Mouse (Mus musculus): ENCODE results near the gene Cdh26. TPM values are rescaled to one million over a fixed set of nuclear protein-coding genes. Genes with fewer than 3 reads are reported as not detected.
A peak's percentile ranks its signal among the peaks of the same experiment; 100 is the strongest.

Cdh26 gene
- polyA plus RNA-seq, 1 experiment from 2014 or later: 0.55 TPM

- Histone ChIP-seq H3K9ac (ENCODE audit: low read length) (no peak overlapping the region), H3K9me3 (ENCODE audit: control insufficient read depth, low read length) (no peaks in the 10 kb centered on the region), H3K4me3 (ENCODE audit: low read depth, low read length) (no peak overlapping the region), H3K27me3 (ENCODE audit: control insufficient read depth, insufficient read depth, low read length) (no peaks in the 10 kb centered on the region), H3K27ac (replicated peaks; ENCODE audit: low read depth, low read length) (no peak overlapping the region), H3K4me1 (ENCODE audit: control insufficient read depth, insufficient read depth, low read length) (peaks cover 11% of the 10 kb centered on the region), H3K36me3 (ENCODE audit: control insufficient read depth, insufficient read depth, low read length) (no peaks in the 10 kb centered on the region), H3K4me2 (ENCODE audit: low read depth, severe bottlenecking) (no peak overlapping the region)
- no peak for ATAC-seq (ENCODE audit: insufficient number of reproducible peaks, low FRiP score, low TSS enrichment, low read depth)
- DNase-seq (ENCODE audit: low spot score): peak; percentile 47
- 48% methylated on average over 4 of the region's 4 CpGs for WGBS
Observed at GRCm38 (mm10) chr2:178426229-178426628, 4.1 kb upstream of the Cdh26 start.

GRCm38 (mm10) chr2:178427181-178427580 lies 3.1 kb upstream of the Cdh26 start:
- H3K4me2 ChIP-seq (ENCODE audit: low read depth, severe bottlenecking): no peak overlapping the region
- DNase-seq (ENCODE audit: low spot score): no peak
- H3K27ac ChIP-seq (replicated peaks; ENCODE audit: low read depth, low read length): no peak overlapping the region
- H3K4me1 ChIP-seq (ENCODE audit: control insufficient read depth, insufficient read depth, low read length): peaks cover 6% of the 10 kb centered on the region
- WGBS: 92% methylated on average over 5 of the region's 5 CpGs
- H3K27me3 ChIP-seq (ENCODE audit: control insufficient read depth, insufficient read depth, low read length): no peaks in the 10 kb centered on the region
- no peaks in the 10 kb centered on the region for H3K9me3 ChIP-seq (ENCODE audit: control insufficient read depth, low read length)
- ATAC-seq (ENCODE audit: insufficient number of reproducible peaks, low FRiP score, low TSS enrichment, low read depth): no peak
- H3K4me3 ChIP-seq (ENCODE audit: low read depth, low read length): no peak overlapping the region
- no peaks in the 10 kb centered on the region for H3K36me3 ChIP-seq (ENCODE audit: control insufficient read depth, insufficient read depth, low read length)
- no peak overlapping the region for H3K9ac ChIP-seq (ENCODE audit: low read length)

GRCm38 (mm10) chr2:178428183-178428582 lies 2.1 kb upstream of the Cdh26 start:
- no peak for ATAC-seq (ENCODE audit: insufficient number of reproducible peaks, low FRiP score, low TSS enrichment, low read depth)
- no peak for DNase-seq (ENCODE audit: low spot score)
- H3K4me2 ChIP-seq (ENCODE audit: low read depth, severe bottlenecking): no peak overlapping the region
- no peak overlapping the region for H3K9ac ChIP-seq (ENCODE audit: low read length)
- 71% methylated on average over 9 of the region's 9 CpGs for WGBS
- no peak overlapping the region for H3K27ac ChIP-seq (replicated peaks; ENCODE audit: low read depth, low read length)
- H3K36me3 ChIP-seq (ENCODE audit: control insufficient read depth, insufficient read depth, low read length): no peaks in the 10 kb centered on the region
- H3K27me3 ChIP-seq (ENCODE audit: control insufficient read depth, insufficient read depth, low read length): no peaks in the 10 kb centered on the region
- H3K4me3 ChIP-seq (ENCODE audit: low read depth, low read length): no peak overlapping the region
- H3K4me1 ChIP-seq (ENCODE audit: control insufficient read depth, insufficient read depth, low read length): peaks cover under 1% of the 10 kb centered on the region
- no peaks in the 10 kb centered on the region for H3K9me3 ChIP-seq (ENCODE audit: control insufficient read depth, low read length)

GRCm38 (mm10) chr2:178428676-178429075 lies 1.7 kb upstream of the Cdh26 start:
- DNase-seq (ENCODE audit: low spot score) (no peak), ATAC-seq (ENCODE audit: insufficient number of reproducible peaks, low FRiP score, low TSS enrichment, low read depth) (no peak)
- Histone ChIP-seq H3K9me3 (ENCODE audit: control insufficient read depth, low read length) (no peaks in the 10 kb centered on the region), H3K4me1 (ENCODE audit: control insufficient read depth, insufficient read depth, low read length) (no peaks in the 10 kb centered on the region), H3K4me2 (ENCODE audit: low read depth, severe bottlenecking) (no peak overlapping the region), H3K27ac (replicated peaks; ENCODE audit: low read depth, low read length) (no peak overlapping the region), H3K4me3 (ENCODE audit: low read depth, low read length) (no peak overlapping the region), H3K27me3 (ENCODE audit: control insufficient read depth, insufficient read depth, low read length) (no peaks in the 10 kb centered on the region), H3K36me3 (ENCODE audit: control insufficient read depth, insufficient read depth, low read length) (no peaks in the 10 kb centered on the region), H3K9ac (ENCODE audit: low read length) (no peak overlapping the region)
- 78% methylated on average over 4 of the region's 4 CpGs for WGBS

GRCm38 (mm10) chr2:178429426-178429825 lies 905 bp upstream of the Cdh26 start:
- WGBS: 83% methylated on average over 6 of the region's 6 CpGs
- no peak for DNase-seq (ENCODE audit: low spot score)
- Histone ChIP-seq H3K4me2 (ENCODE audit: low read depth, severe bottlenecking) (no peak overlapping the region), H3K9me3 (ENCODE audit: control insufficient read depth, low read length) (no peaks in the 10 kb centered on the region), H3K27ac (replicated peaks; ENCODE audit: low read depth, low read length) (no peak overlapping the region), H3K4me3 (ENCODE audit: low read depth, low read length) (no peak overlapping the region), H3K27me3 (ENCODE audit: control insufficient read depth, insufficient read depth, low read length) (no peaks in the 10 kb centered on the region), H3K36me3 (ENCODE audit: control insufficient read depth, insufficient read depth, low read length) (no peaks in the 10 kb centered on the region), H3K9ac (ENCODE audit: low read length) (no peak overlapping the region), H3K4me1 (ENCODE audit: control insufficient read depth, insufficient read depth, low read length) (no peaks in the 10 kb centered on the region)
- no peak for ATAC-seq (ENCODE audit: insufficient number of reproducible peaks, low FRiP score, low TSS enrichment, low read depth)

- Histone ChIP-seq H3K4me3 (ENCODE audit: low read depth, low read length) (no peak overlapping the region), H3K9me3 (ENCODE audit: control insufficient read depth, low read length) (no peaks in the 10 kb centered on the region), H3K27me3 (ENCODE audit: control insufficient read depth, insufficient read depth, low read length) (no peaks in the 10 kb centered on the region), H3K36me3 (ENCODE audit: control insufficient read depth, insufficient read depth, low read length) (no peaks in the 10 kb centered on the region), H3K4me1 (ENCODE audit: control insufficient read depth, insufficient read depth, low read length) (no peaks in the 10 kb centered on the region), H3K27ac (replicated peaks; ENCODE audit: low read depth, low read length) (no peak overlapping the region), H3K9ac (ENCODE audit: low read length) (no peak overlapping the region), H3K4me2 (ENCODE audit: low read depth, severe bottlenecking) (no peak overlapping the region)
- ATAC-seq (ENCODE audit: insufficient number of reproducible peaks, low FRiP score, low TSS enrichment, low read depth) (no peak), DNase-seq (ENCODE audit: low spot score) (no peak)
- 83% methylated on average over 2 of the region's 2 CpGs for WGBS
Observed at GRCm38 (mm10) chr2:178433495-178433894, 3.2 kb downstream of the Cdh26 start.

GRCm38 (mm10) chr2:178433903-178434302 lies 3.6 kb downstream of the Cdh26 start:
- Histone ChIP-seq H3K4me2 (ENCODE audit: low read depth, severe bottlenecking) (no peak overlapping the region), H3K27ac (replicated peaks; ENCODE audit: low read depth, low read length) (no peak overlapping the region), H3K27me3 (ENCODE audit: control insufficient read depth, insufficient read depth, low read length) (no peaks in the 10 kb centered on the region), H3K9ac (ENCODE audit: low read length) (no peak overlapping the region), H3K36me3 (ENCODE audit: control insufficient read depth, insufficient read depth, low read length) (no peaks in the 10 kb centered on the region), H3K4me3 (ENCODE audit: low read depth, low read length) (no peak overlapping the region), H3K4me1 (ENCODE audit: control insufficient read depth, insufficient read depth, low read length) (no peaks in the 10 kb centered on the region), H3K9me3 (ENCODE audit: control insufficient read depth, low read length) (no peaks in the 10 kb centered on the region)
- 74% methylated on average over 2 of the region's 2 CpGs for WGBS
- no peak for ATAC-seq (ENCODE audit: insufficient number of reproducible peaks, low FRiP score, low TSS enrichment, low read depth)
- no peak for DNase-seq (ENCODE audit: low spot score)

GRCm38 (mm10) chr2:178437311-178437710 lies 7.0 kb downstream of the Cdh26 start:
- no peaks in the 10 kb centered on the region for H3K4me1 ChIP-seq (ENCODE audit: control insufficient read depth, insufficient read depth, low read length)
- H3K9ac ChIP-seq (ENCODE audit: low read length): no peak overlapping the region
- no peaks in the 10 kb centered on the region for H3K9me3 ChIP-seq (ENCODE audit: control insufficient read depth, low read length)
- no peaks in the 10 kb centered on the region for H3K36me3 ChIP-seq (ENCODE audit: control insufficient read depth, insufficient read depth, low read length)
- no peak for ATAC-seq (ENCODE audit: insufficient number of reproducible peaks, low FRiP score, low TSS enrichment, low read depth)
- no peak for DNase-seq (ENCODE audit: low spot score)
- H3K4me2 ChIP-seq (ENCODE audit: low read depth, severe bottlenecking): no peak overlapping the region
- no peak overlapping the region for H3K4me3 ChIP-seq (ENCODE audit: low read depth, low read length)
- no peaks in the 10 kb centered on the region for H3K27me3 ChIP-seq (ENCODE audit: control insufficient read depth, insufficient read depth, low read length)
- WGBS: 65% methylated on average over 9 of the region's 9 CpGs
- H3K27ac ChIP-seq (replicated peaks; ENCODE audit: low read depth, low read length): no peak overlapping the region

GRCm38 (mm10) chr2:178449386-178449785 lies 19.1 kb downstream of the Cdh26 start:
- H3K36me3 ChIP-seq (ENCODE audit: control insufficient read depth, insufficient read depth, low read length): no peaks in the 10 kb centered on the region
- H3K4me2 ChIP-seq (ENCODE audit: low read depth, severe bottlenecking): no peak overlapping the region
- H3K9ac ChIP-seq (ENCODE audit: low read length): no peak overlapping the region
- H3K4me3 ChIP-seq (ENCODE audit: low read depth, low read length): no peak overlapping the region
- no peak overlapping the region for H3K27ac ChIP-seq (replicated peaks; ENCODE audit: low read depth, low read length)
- 89% methylated on average over 4 of the region's 4 CpGs for WGBS
- DNase-seq (ENCODE audit: low spot score) (no peak), ATAC-seq (ENCODE audit: insufficient number of reproducible peaks, low FRiP score, low TSS enrichment, low read depth) (no peak)
- H3K27me3 ChIP-seq (ENCODE audit: control insufficient read depth, insufficient read depth, low read length): no peaks in the 10 kb centered on the region
- no peaks in the 10 kb centered on the region for H3K4me1 ChIP-seq (ENCODE audit: control insufficient read depth, insufficient read depth, low read length)
- no peaks in the 10 kb centered on the region for H3K9me3 ChIP-seq (ENCODE audit: control insufficient read depth, low read length)

All from limb, embryonic 11.5 days (tissue).